Mouse (Mus musculus): Measurements from ENCODE around the gene Crisp1. TPM values are rescaled to one million over a fixed set of nuclear protein-coding genes. Genes with fewer than 3 reads are reported as not detected.
A peak's percentile ranks its signal among the peaks of the same experiment; 100 is the strongest.

The Crisp1 gene
- total and polyA plus RNA-seq, 3 experiments, result not detected

- DNase-seq (ENCODE audit: low read depth, low spot score), result no peak
- Histone ChIP-seq H3K4me3 (ENCODE audit: control insufficient read depth in 1 of 2, insufficient read depth in 1 of 2, low read depth in 2 of 2, low read length in 2 of 2) (no peak overlapping the region), H3K79me2 (ENCODE audit: control insufficient read depth, insufficient read depth, low read length, poor library complexity) (no peaks in the 10 kb centered on the region), H3K27me3 (ENCODE audit: control insufficient read depth in 1 of 2, insufficient read depth in 2 of 2, low read length in 2 of 2) (no peaks in the 10 kb centered on the region), H3K9me3 (replicated peaks; ENCODE audit: insufficient read depth, low read length) (no peaks in the 10 kb centered on the region), H3K27ac (ENCODE audit: control insufficient read depth, low read depth, low read length) (no peak overlapping the region), H3K9ac (ENCODE audit: control insufficient read depth, low read depth, low read length, poor library complexity, severe bottlenecking) (no peak overlapping the region), H3K4me1 (ENCODE audit: control insufficient read depth in 1 of 2, insufficient read depth in 2 of 2, low read length in 2 of 2) (no peaks in the 10 kb centered on the region), H3K36me3 (ENCODE audit: control insufficient read depth in 1 of 2, insufficient read depth in 2 of 2, low read length in 2 of 2) (peaks cover 0 to 3% of the 10 kb centered on the region in 2 experiments; a peak in 2 of 4 replicates)
- no peak for TF ChIP-seq MAZ (IDR thresholded peaks at IDR 0.05; ENCODE audit: low read depth, low read length)
- no peak for TF ChIP-seq TCF12 (IDR thresholded peaks at IDR 0.05; ENCODE audit: low read depth, low read length)
- TF ChIP-seq POLR2AphosphoS5 (IDR thresholded peaks at IDR 0.05; ENCODE audit: borderline replicate concordance, low read depth, low read length), result no peak
- no peak for TF ChIP-seq NELFE (IDR thresholded peaks at IDR 0.05; ENCODE audit: low read depth, low read length)
- no peak for TF ChIP-seq NRF1 (IDR thresholded peaks at IDR 0.05; ENCODE audit: insufficient read depth, low read depth, low read length, poor library complexity, severe bottlenecking)
- TF ChIP-seq EP300 (IDR thresholded peaks at IDR 0.05; ENCODE audit: low read depth in 1 of 2, low read length in 2 of 2), result no peak
- TF ChIP-seq ZMIZ1 (IDR thresholded peaks at IDR 0.05; ENCODE audit: low read depth, low read length), result no peak
- no peak for TF ChIP-seq POLR2A (IDR thresholded peaks at IDR 0.05; ENCODE audit: control insufficient read depth in 1 of 2, insufficient read depth in 1 of 2, low read depth in 1 of 2, low read length in 2 of 2, poor library complexity in 1 of 2)
- TF ChIP-seq CHD1 (IDR thresholded peaks at IDR 0.05; ENCODE audit: low read depth, low read length), result no peak
- TF ChIP-seq RCOR1 (IDR thresholded peaks at IDR 0.05; ENCODE audit: low read depth, low read length), result no peak
- no peak for TF ChIP-seq CTCF (IDR thresholded peaks at IDR 0.05 in 2 of 3, conservative IDR thresholded peaks at IDR 0.05 in 1 of 3; ENCODE audit: control insufficient read depth in 1 of 3, insufficient read depth in 1 of 3, low read depth in 2 of 3, low read length in 3 of 3, poor library complexity in 1 of 3, severe bottlenecking in 1 of 3)
- TF ChIP-seq USF2 (IDR thresholded peaks at IDR 0.05; ENCODE audit: borderline replicate concordance in 1 of 2, insufficient read depth in 1 of 2, low read depth in 1 of 2, low read length in 2 of 2), result no peak
- no peak for TF ChIP-seq MXI1 (IDR thresholded peaks at IDR 0.05; ENCODE audit: low read depth, low read length)
- TF ChIP-seq ZC3H11A (IDR thresholded peaks at IDR 0.05; ENCODE audit: low read depth, low read length), result no peak
These were observed 43.5 kb downstream of the Crisp1 start for GRCm38 (mm10) chr17:40275519-40275918.

- H3K36me3 ChIP-seq (ENCODE audit: control insufficient read depth in 1 of 2, insufficient read depth in 2 of 2, low read length in 2 of 2), result peaks cover 0 to 3% of the 10 kb centered on the region in 2 experiments; a peak in 2 of 4 replicates
- DNase-seq (ENCODE audit: low read depth, low spot score), result peak; percentile 75
- no peak for TF ChIP-seq ETS1 (IDR thresholded peaks at IDR 0.05; ENCODE audit: low read depth, low read length)
- H3K4me1 ChIP-seq (ENCODE audit: control insufficient read depth in 1 of 2, insufficient read depth in 2 of 2, low read length in 2 of 2), result no peaks in the 10 kb centered on the region
- no peaks in the 10 kb centered on the region for H3K79me2 ChIP-seq (ENCODE audit: control insufficient read depth, insufficient read depth, low read length, poor library complexity)
- H3K9me3 ChIP-seq (replicated peaks; ENCODE audit: insufficient read depth, low read length), result no peaks in the 10 kb centered on the region
- no peak overlapping the region for H3K27ac ChIP-seq (ENCODE audit: control insufficient read depth, low read depth, low read length)
- no peak overlapping the region for H3K4me3 ChIP-seq (ENCODE audit: control insufficient read depth in 1 of 2, insufficient read depth in 1 of 2, low read depth in 2 of 2, low read length in 2 of 2)
- no peaks in the 10 kb centered on the region for H3K27me3 ChIP-seq (ENCODE audit: control insufficient read depth in 1 of 2, insufficient read depth in 2 of 2, low read length in 2 of 2)
- no peak overlapping the region for H3K9ac ChIP-seq (ENCODE audit: control insufficient read depth, low read depth, low read length, poor library complexity, severe bottlenecking)
These were observed 44.0 kb downstream of the Crisp1 start for GRCm38 (mm10) chr17:40274906-40275470.
